Mouse (Mus musculus): ENCODE measurements around the gene Lrrfip1.
A peak's percentile ranks its signal among the peaks of the same experiment; 100 is the strongest.

Lrrfip1 gene

GRCm38 (mm10) chr1:91058251-91058650, 59.7 kb downstream of the Lrrfip1 start:
- DNase-seq, result no peak

- DNase-seq, result no peak
Observed at GRCm38 (mm10) chr1:91059792-91060604, 61.5 kb downstream of the Lrrfip1 start.

- DNase-seq, result no peak
Observed at GRCm38 (mm10) chr1:91061105-91061504, 62.6 kb downstream of the Lrrfip1 start.

GRCm38 (mm10) chr1:91062363-91062762, 63.8 kb downstream of the Lrrfip1 start:
- DNase-seq, result no peak

GRCm38 (mm10) chr1:91064053-91064452, 65.5 kb downstream of the Lrrfip1 start:
- no peak for DNase-seq

- DNase-seq, result no peak
Observed at GRCm38 (mm10) chr1:91064903-91065525, 66.5 kb downstream of the Lrrfip1 start.

- DNase-seq, result no peak
Observed at GRCm38 (mm10) chr1:91066061-91066460, 67.5 kb downstream of the Lrrfip1 start.

- DNase-seq, result no peak
Observed at GRCm38 (mm10) chr1:91066599-91066998, 68.1 kb downstream of the Lrrfip1 start.

GRCm38 (mm10) chr1:91067716-91068115, 69.2 kb downstream of the Lrrfip1 start:
- DNase-seq, result peak; percentile 10

- no peak for DNase-seq
Observed at GRCm38 (mm10) chr1:91069575-91069974, 71.0 kb downstream of the Lrrfip1 start.

GRCm38 (mm10) chr1:91070547-91070946, 72.0 kb downstream of the Lrrfip1 start:
- DNase-seq, result no peak

- DNase-seq, result no peak
Observed at GRCm38 (mm10) chr1:91071671-91072290, 73.2 kb downstream of the Lrrfip1 start.

GRCm38 (mm10) chr1:91076946-91077345, 78.4 kb downstream of the Lrrfip1 start:
- DNase-seq, result no peak

GRCm38 (mm10) chr1:91077456-91077855, 78.9 kb downstream of the Lrrfip1 start:
- no peak for DNase-seq

- DNase-seq, result no peak
Observed at GRCm38 (mm10) chr1:91077980-91078379, 79.4 kb downstream of the Lrrfip1 start.

- no peak for DNase-seq
Observed at GRCm38 (mm10) chr1:91079740-91080422, 81.3 kb downstream of the Lrrfip1 start.

GRCm38 (mm10) chr1:91080423-91080749, 81.8 kb downstream of the Lrrfip1 start:
- no peak for DNase-seq

- DNase-seq, result no peak
Observed at GRCm38 (mm10) chr1:91084374-91084773, 85.8 kb downstream of the Lrrfip1 start.

- no peak for DNase-seq
Observed at GRCm38 (mm10) chr1:91085009-91085408, 86.5 kb downstream of the Lrrfip1 start.

- DNase-seq, result no peak
Observed at GRCm38 (mm10) chr1:91085686-91086085, 87.1 kb downstream of the Lrrfip1 start.

- DNase-seq, result no peak
Observed at GRCm38 (mm10) chr1:91086325-91086724, 87.8 kb downstream of the Lrrfip1 start.

GRCm38 (mm10) chr1:91086748-91087147, 88.2 kb downstream of the Lrrfip1 start:
- DNase-seq, result no peak

- no peak for DNase-seq
Observed at GRCm38 (mm10) chr1:91088027-91088426, 89.5 kb downstream of the Lrrfip1 start.

- no peak for DNase-seq
Observed at GRCm38 (mm10) chr1:91088941-91089340, 90.4 kb downstream of the Lrrfip1 start.

Data from cerebellum, adult 9-10 months (tissue).